Mouse (Mus musculus) testis, adult 2 months (tissue): Measurements from ENCODE around the gene Dda1.

Experiments
- CTCF ChIP-seq: fragments of 200-500 bp; IDR thresholded peaks from 2 replicates; pipeline ENCODE4 v1.5.1; 2012; ENCODE audit warnings: low read depth, mild to moderate bottlenecking, inconsistent platforms, low read length, moderate library complexity; ENCODE audit not compliant: control insufficient read depth, insufficient read depth, insufficient replicate concordance
- POLR2A ChIP-seq: fragments of 200-500 bp; IDR thresholded peaks from 2 replicates; pipeline ENCODE4 v1.6.1; 2012; ENCODE audit warnings: low read depth, mild to moderate bottlenecking, inconsistent platforms, low read length, moderate library complexity; ENCODE audit not compliant: control insufficient read depth

GRCm38 (mm10) chr8:71509316-71509715, 40.3 kb downstream of the Dda1 start:
- TF ChIP-seq CTCF (no peak), POLR2A (no peak)
